Mouse (Mus musculus) urinary bladder, postnatal 14 days (tissue): Measurements from ENCODE around the gene 2210011C24Rik.
"Not testable (repeated sequence)": the region's sequence is repeated elsewhere in the genome, so short reads cannot be mapped to it uniquely, and the experiment has no call there.

ENCODE experiments used
- DNase-seq: peaks from one replicate; pipeline ENCODE4 v3.0.0; 2021; ENCODE audit warnings: low spot score

2210011C24Rik gene

DNA sequence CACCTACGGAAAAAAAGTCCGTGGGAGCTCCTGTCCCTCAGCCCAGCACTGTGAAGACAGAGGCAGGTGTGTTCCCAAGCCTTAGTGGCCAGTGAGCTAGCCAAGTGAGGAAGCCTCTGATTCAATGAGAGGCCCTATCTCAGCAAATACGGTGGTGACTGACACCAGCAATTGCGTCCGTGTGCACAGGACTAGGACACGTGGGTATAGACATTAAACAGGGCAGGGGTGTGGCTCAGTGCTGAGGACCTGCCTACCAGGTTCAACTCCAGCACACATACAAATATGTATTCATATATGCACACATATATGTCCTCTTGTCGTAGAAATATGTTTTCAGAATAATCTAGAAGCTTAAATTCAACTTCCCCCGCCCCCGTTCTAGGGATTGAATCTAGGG, 7.8 kb upstream of the 2210011C24Rik start:
- no peak for DNase-seq

DNA sequence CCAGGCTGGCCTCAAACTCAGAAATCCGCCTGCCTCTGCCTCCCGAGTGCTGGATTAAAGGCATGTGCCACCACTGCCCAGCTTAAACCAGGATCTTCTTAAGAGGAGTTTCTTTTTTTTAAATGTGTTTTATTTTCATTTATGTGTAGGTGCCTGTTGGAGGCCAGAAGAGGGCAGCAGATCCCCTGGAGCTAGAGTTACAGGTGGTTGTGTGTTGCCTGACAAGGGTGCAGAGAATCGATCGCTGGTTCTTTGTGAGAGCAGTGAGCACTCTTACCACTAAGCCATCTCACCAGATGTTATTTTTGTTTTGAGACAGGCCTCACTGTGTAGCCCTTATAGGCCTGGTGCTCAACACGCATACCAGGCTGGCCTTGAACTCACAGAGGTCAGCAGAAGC, 3.9 kb upstream of the 2210011C24Rik start:
- no peak for DNase-seq

GRCm38 (mm10) chr8:84012499-84013165, 661 bp upstream of the 2210011C24Rik start:
- DNase-seq, result no peak

DNA sequence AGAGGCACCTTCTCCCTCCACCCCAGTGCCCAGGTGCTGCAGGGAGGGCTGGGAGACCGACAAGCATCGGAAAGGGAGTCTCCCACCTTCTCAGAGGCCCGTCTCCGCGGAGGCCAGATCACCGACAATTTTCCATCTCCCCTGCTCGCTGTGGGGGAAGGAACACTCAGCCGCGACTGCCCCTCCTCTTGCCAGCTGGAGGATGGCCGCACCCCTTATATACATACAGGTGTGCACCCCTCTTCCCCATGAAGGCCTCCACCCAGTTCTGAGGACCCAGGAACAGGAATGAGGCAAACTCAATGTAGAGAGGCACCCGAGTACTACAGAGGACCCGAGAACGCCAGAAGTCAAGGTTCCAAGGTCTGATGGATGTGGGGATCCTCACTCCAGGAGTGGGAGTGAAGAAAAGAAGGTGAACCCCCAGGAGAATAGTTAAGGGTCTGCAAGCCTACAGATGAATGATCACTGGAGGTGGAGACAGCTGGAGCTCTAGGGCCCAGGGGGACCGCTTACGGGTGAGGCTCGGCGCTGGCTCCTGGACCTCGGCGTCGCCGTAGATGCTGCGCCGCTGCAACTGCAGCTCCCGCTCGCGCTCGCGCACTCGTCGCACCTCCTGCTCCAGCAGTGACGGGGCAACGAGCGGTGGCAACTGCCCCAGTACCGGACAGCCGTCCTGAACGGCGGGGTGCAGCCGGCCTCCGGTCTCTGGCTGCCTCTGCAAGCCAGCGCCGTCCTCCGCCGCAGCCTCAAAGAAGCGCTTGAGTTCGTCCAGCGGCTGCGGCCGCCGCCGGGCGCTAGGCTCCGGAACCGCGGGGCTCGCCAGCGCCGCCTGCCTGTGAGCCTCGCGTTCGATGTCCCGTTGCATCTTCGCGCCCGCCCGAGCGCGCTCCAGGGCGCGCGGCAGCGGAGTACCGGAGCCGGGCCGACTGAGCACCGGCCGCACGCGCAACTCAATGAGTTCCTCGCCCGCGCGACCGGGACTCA, 1.1 kb downstream of the 2210011C24Rik start:
- peak; percentile 77 for DNase-seq

GRCm38 (mm10) chr8:84009876-84010275, 2.1 kb downstream of the 2210011C24Rik start:
- peak; percentile 88 for DNase-seq

- no peak for DNase-seq
These were observed 3.6 kb downstream of the 2210011C24Rik start for GRCm38 (mm10) chr8:84008362-84008761.

DNA sequence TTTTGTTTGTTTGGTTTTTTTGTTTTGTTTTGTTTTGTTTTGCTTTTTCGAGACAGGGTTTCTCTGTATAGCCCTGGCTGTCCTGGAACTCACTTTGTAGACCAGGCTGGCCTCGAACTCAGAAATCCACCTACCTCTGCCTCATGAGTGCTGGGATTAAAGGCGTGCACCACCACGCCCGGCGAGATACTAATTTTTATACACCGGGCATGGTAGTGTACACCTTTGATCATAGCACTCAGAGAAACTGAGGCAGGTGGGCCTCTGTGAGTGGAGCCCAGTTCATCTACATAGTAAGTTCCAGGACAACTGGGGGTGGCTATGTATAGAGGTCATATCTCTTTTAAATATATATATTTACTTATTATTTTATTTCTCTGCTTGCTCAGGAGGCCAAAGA, 6.5 kb downstream of the 2210011C24Rik start:
- DNase-seq, result not testable (repeated sequence)

- peak; percentile 94 for DNase-seq
These were observed 7.3 kb downstream of the 2210011C24Rik start for GRCm38 (mm10) chr8:84004533-84005201.

GRCm38 (mm10) chr8:84003612-84004246, 8.2 kb downstream of the 2210011C24Rik start:
- DNase-seq, result no peak

DNA sequence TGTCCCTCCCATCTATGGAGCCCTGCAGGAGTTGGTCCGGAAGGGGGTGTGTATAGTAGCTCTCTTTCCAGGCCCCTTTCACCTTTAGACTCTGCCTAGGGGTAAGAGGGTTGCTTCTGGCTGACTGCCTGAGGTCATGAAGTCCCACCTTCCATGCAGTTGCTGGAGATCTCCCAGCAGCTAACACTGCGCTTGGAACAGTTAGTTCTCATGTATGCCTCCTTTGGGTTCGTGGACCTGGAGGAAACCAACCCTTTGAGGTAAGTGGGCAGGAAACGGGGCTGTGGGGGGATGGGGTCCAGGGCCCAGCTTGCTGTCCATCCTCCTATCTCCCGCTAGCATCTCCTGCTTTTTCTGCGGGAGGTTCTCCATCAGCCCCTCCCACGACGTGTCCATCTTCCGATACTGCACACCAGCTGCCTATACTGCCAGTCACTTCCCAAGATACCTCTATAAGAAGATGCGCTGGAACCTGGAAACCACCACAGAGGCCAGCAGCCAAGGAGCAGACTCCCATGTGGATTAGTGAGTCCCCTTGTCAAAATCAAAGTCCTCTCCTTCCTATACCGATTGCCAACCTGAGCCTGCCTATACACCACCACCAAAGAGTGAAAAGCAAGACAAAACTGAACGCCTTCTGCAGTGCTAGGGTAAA, 8.9 kb downstream of the 2210011C24Rik start:
- no peak for DNase-seq

DNA sequence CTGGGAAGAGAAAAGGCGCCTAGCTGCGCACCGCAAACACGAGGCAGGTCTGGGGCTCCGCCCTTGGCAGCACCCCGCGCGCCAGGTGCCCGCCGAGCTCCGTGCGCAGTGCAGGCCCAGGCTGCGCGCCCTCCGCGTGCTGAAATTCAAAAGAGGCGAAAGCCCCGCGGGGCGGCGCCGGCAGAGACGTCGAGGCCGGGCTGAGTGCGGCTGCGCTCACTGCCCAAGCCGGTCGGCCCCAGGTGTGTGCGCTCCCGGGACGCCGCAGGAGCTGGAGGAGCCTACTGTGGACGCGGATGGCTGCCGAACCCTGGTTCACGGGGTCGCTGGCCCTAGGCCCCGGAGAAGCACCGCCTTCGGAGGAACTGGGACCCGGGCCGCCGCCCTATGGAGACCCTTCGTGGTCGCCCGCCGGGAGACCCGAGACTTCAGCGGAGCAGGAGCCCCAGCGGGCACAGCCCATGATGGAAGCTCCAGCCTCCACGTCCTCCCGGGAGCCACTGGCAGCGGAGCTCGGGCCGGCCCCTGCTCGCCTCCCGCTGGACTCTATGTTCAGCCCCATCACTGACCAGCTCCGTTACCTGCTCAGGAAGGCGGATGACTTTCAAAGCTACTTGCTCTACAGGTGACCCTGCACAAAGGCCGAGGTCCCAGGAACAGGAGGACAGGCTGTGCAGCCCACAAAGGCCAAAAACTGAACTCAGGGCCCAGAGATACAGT, 10.5 kb downstream of the 2210011C24Rik start, which contains the start of gene 1700067K01Rik:
1700067K01Rik (plus strand) TSS at position 222 of the 720 bp plus-strand sequence.
- DNase-seq, result no peak

DNA sequence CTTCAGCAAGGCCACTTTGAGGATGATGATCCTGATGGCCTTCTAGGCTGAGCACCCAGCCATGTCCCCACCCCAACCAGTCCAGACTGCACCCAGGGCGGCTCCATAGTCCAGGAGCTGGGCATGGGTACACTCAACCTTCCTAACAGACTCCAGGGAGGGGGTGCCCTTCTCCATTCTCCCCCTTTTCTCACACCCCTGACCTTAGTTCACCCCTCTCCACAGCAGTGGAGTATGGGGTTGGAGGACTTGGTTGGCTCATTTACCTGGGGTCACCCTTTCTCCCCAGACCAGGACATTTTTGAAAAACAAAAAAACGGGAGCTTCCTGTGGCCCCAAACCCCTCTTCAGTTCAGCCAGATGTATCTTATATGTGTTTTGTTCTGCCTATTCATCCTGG, 12.1 kb downstream of the 2210011C24Rik start:
- DNase-seq, result no peak

DNA sequence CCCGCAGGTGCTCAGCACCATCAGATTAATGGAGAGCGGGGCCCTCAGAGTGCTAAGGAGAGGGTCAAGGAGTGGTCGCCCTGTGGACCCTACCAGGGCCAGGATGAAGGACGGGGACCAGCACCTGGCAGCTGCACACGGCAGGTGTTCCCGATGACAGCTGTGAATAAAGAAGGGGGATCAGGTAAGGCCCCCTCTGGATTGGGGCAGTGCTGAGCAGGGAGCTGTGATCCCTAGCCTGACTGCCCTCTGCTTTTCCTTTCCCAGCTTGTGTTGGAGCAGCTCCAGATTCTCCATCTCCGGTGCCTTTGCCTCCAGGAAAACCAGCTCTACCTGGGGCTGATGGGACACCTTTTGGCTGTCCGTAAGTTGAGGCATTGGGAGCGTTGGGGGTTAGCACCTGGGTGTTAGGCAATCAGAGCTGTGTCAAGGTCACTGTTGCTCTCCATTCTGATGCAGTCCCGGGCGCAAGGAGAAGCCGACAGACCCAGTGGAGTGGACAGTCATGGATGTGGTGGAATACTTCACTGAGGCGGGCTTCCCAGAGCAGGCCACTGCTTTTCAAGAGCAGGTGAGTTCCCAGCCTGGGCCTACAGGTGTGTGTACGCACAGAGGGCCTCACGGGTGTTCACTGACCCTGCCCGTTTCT, 12.8 kb downstream of the 2210011C24Rik start:
- no peak for DNase-seq

DNA sequence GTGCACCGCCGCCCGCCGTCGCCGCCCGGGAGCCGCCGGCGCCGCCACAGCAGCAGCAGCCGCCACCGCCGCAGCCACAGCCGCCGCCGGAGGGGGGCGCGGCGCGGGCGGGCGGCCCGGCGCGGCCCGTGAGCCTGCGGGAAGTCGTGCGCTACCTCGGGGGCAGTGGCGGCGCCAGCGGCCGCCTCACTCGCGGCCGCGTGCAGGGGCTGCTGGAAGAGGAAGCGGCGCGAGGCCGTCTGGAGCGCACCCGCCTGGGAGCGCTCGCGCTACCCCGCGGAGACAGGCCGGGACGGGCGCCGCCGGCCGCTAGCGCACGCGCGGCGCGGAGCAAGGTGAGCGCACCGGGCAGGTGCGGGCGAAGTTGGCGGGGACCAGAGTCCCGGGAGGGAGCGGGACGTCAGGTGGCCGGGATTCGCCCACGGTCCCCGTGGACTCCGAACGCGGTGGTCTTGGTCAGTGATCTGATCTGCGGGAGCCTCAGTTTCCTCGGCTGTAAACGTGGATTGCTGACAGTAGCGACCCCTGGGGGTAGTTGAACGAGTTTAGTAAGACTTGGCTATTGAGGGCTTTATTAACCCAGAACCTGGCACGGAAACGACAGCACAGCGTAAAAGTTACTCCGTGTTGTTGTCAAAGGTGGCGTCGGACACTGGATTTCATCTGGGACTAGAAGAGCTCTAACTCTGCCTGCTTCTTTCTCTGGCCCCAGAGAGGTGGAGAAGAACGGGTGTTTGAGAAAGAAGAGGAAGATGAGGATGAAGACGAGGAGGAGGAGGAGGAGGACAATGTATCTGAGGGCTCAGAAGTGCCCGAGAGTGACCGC, 13.5 kb downstream of the 2210011C24Rik start:
- DNase-seq, result peak; percentile 59

DNA sequence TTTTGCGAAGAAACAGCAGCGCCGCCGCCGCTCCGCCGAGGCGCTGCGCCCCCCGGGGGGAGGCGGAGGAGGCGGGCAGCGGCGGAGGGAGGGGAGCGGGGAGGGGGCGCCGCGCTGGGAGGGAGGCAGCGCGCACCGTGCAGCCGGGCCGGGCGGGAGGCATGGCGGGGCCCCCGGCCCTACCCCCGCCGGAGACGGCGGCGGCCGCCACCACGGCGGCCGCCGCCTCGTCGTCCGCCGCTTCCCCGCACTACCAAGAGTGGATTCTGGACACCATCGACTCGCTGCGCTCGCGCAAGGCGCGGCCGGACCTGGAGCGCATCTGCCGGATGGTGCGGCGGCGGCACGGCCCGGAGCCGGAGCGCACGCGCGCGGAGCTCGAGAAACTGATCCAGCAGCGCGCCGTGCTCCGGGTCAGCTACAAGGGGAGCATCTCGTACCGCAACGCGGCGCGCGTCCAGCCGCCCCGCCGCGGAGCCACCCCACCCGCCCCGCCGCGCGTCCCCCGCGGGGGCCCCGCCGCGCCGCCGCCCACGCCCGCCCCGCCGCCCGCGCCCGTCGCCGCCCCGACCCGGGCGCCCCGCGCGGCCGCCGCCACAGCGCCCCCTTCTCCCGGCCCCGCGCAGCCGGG, 14.3 kb downstream of the 2210011C24Rik start, which contains the start of gene Samd1:
Samd1 (plus strand) TSS at position 162 of the 631 bp plus-strand sequence.
- no peak for DNase-seq

DNA sequence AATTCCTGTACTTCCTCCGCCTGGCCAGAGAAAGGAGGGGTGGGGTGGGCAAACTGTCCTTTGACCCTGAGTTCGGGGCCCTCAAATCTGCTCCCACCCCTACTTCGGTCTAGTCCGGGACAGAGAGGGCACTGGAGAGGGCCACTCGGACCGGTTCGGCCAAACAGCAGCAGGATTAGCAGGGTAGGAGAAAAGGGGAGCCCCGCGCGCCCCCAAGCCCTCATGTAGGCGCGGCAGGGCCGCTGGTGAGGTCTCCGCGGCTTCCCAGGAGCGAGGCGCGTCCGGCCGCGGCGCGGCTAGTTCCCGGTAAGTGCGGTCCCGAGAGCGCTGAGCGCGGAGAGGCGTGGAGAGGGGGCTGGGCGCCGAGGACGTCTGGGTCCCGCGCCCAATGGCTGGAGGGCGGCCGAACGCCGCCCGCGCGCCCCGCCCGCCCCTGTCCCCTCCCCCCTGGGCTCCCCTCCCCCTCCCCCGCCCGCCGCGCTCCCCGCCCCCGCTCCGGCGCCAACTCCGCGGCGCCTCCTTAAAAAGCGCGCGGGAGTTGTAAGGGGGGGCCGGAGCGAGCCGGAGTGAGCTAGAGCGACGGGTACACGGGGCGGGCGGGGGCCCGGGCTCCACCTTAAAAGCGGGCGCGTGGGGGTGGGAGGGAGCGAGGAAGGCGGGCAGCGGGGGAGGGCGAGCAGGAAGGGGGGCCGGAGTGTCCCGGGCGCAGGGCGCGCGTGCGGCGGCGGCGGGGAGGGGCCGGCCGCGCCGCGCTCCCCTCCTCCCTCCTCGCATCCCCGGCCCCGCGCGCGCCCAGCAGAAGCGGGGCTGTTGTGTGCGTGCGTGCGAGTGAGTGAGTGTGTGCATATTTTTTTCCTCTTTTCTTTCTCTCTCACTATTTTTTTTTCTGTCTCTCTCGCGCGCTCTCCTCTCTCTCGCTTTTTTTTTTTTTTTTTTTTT, 15.1 kb downstream of the 2210011C24Rik start:
- DNase-seq, result peak; percentile 91

DNA sequence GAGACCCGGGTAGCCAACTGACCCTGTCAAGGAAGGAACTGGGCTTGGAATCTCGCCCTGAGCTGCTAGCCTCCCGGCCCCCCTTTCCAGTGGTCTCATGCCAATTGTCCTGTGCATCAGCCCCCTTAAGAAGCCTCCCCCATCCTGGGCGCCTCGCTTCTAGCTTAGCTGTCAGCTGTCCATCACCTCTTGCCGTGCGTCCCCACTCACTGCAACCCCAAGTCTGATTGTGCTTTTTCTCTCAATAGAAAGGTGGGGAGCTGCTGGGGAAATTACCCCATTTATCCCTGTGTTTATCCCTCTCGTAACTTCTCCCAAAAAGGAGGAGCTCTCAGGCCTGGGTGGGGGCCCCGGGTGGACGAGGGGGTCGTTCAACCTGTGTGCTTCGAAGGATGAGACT, 16.0 kb downstream of the 2210011C24Rik start:
- no peak for DNase-seq

DNA sequence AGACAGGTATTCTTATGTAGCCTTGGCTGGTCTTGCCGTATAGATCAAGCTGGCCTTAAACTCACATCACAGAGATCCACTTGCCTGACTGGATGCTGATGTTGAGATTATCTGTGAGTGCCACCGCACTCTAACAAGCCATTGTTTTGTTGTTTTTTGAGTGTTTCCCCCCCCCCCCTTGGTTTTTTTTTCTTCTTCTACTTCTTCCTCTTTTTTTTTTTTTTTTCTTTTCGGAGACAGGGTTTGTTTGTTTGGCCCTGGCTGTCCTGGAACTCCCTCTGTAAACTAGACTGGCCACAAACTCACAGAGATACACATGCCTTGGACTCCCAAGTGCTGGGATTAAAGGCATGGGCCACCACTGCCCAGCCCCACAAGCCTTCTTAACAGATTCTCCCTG, 17.9 kb downstream of the 2210011C24Rik start:
- DNase-seq, result no peak
